20 mouse cellular contexts compared by ENCODE assay signal in the genomic region with DNA sequence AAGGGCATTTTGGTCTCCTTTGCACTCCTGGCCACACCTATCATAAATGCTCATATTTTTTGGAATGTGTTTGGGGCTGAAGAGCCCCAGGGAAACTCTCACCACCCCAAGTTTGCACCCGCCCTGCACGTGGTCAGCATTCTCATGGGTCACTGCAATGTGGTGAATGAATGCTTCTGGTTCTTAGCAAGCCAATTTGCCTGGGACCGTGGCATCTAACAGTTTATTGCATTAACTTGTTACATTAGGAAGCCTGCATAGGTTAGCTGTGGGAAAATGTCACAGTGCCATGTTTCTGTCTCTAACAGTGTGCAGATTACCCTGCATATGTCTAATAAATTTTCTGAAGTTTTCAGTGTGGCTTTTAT. TPM values are rescaled to one million over a fixed set of nuclear protein-coding genes. Genes with fewer than 3 reads are reported as not detected.
DNase-seq lines count a peak whose midpoint lies in the region; ATAC-seq and TF ChIP-seq lines count a peak whose summit lies in the region.
"Had no signal": no experiment of that assay in that cellular context is flagged by ENCODE, and none has a peak within 500 bp of the region (broad histone marks: within the 10 kb centered on the region; RNA-seq: fewer than 3 reads in every experiment).

No protein-coding gene starts in this region.

- H3K36me3 ChIP-seq in forebrain, embryonic 13.5 days (ENCODE audit: poor library complexity, severe bottlenecking): no peaks in the 10 kb centered on the region
- no peaks in the 10 kb centered on the region for H3K36me3 ChIP-seq in forebrain, embryonic 10.5 days (replicated peaks)
- H3K36me3 ChIP-seq in myocyte (ENCODE audit: control insufficient read depth, insufficient read depth): no peaks in the 10 kb centered on the region
- no peaks in the 10 kb centered on the region for H3K36me3 ChIP-seq in intestine, postnatal 0 days (ENCODE audit: control insufficient read depth, insufficient read depth)
- H3K36me3 ChIP-seq: embryonic facial prominence, embryonic 10.5 days; hindbrain, embryonic 10.5 days; intestine, embryonic 15.5 days had no signal

- no peak overlapping the region for H3K4me3 ChIP-seq in forebrain, embryonic 13.5 days
- no peak overlapping the region for H3K4me3 ChIP-seq in forebrain, embryonic 10.5 days
- H3K4me3 ChIP-seq in gastrocnemius, adult 2 months: no peak overlapping the region
- H3K4me3 ChIP-seq in myocyte: no peak overlapping the region
- no peak overlapping the region for H3K4me3 ChIP-seq in intestine, postnatal 0 days (ENCODE audit: low read depth, low read length)
- H3K4me3 ChIP-seq: embryonic facial prominence, embryonic 10.5 days; erythroblast, embryonic 14.5 days; heart, adult 2 months; hindbrain, embryonic 10.5 days; intestine, embryonic 15.5 days had no signal

- intact Hi-C loops in gastrocnemius, adult 2 months (cut with DNase I): no loop called here
- intact Hi-C loops in gastrocnemius, postnatal 14 days (cut with DNase I; ENCODE audit: low total_unique reads): no loop called here

- ATAC-seq in forebrain, embryonic 13.5 days: peak; percentile 54; the same call in 1 of the 2 replicates
- ATAC-seq in intestine, postnatal 0 days: no peak
- ATAC-seq: intestine, embryonic 15.5 days had no signal

- no peak overlapping the region for H3K4me2 ChIP-seq in forebrain, embryonic 13.5 days
- H3K4me2 ChIP-seq in myocyte (ENCODE audit: low read depth): peak overlapping the region; percentile 37
- H3K4me2 ChIP-seq in intestine, postnatal 0 days (replicated peaks; ENCODE audit: low read depth): no peak overlapping the region
- H3K4me2 ChIP-seq: heart, embryonic 11.5 days; hindbrain, embryonic 14.5 days; intestine, embryonic 15.5 days had no signal

- H3ac ChIP-seq in myocyte (ENCODE audit: control insufficient read depth, insufficient read length): no peak overlapping the region

- no peaks in the 10 kb centered on the region for H3K4me1 ChIP-seq in forebrain, embryonic 13.5 days
- no peaks in the 10 kb centered on the region for H3K4me1 ChIP-seq in forebrain, embryonic 10.5 days
- H3K4me1 ChIP-seq in intestine, postnatal 0 days (replicated peaks; ENCODE audit: control insufficient read depth, insufficient read depth, low read length): no peaks in the 10 kb centered on the region
- H3K4me1 ChIP-seq: embryonic facial prominence, embryonic 10.5 days; hindbrain, embryonic 10.5 days; intestine, embryonic 15.5 days had no signal

- DNase-seq in forebrain, embryonic 10.5 days (ENCODE audit: extremely low spot score, low spot score): no peak
- peak; percentile 26 for DNase-seq in gastrocnemius, adult 2 months
- no peak for DNase-seq in gastrocnemius, postnatal 14 days
- peak; percentile 14 for DNase-seq in Muller cell, postnatal 12 days (ENCODE audit: inconsistent ontology term)
- DNase-seq: adrenal gland, adult 2 months; cerebellum, adult 18-20 months; cerebellum, adult 9-11 months; cerebellum, postnatal 36 days; kidney, adult 2 months had no signal

- 0 out of 2 replicates have a peak overlapping the region, but pooled peaks have one; percentile 40 for H3K27ac ChIP-seq in forebrain, embryonic 13.5 days
- no peak overlapping the region for H3K27ac ChIP-seq in forebrain, embryonic 10.5 days
- H3K27ac ChIP-seq in gastrocnemius, adult 2 months: peak overlapping the region; percentile 56
- H3K27ac ChIP-seq in intestine, postnatal 0 days (ENCODE audit: low read depth, low read length): no peak overlapping the region
- H3K27ac ChIP-seq: embryonic facial prominence, embryonic 10.5 days; hindbrain, embryonic 10.5 days; hindbrain, embryonic 14.5 days; intestine, embryonic 15.5 days had no signal

- H3K9ac ChIP-seq in forebrain, embryonic 13.5 days: no peak overlapping the region
- no peak overlapping the region for H3K9ac ChIP-seq in intestine, postnatal 0 days (ENCODE audit: low read depth, low read length)
- H3K9ac ChIP-seq: hindbrain, embryonic 14.5 days; intestine, embryonic 15.5 days had no signal

- TF ChIP-seq CTCF in gastrocnemius, adult 2 months (IDR thresholded peaks at IDR 0.05): no peak
- TF ChIP-seq CTCF in intestine, postnatal 0 days (IDR thresholded peaks at IDR 0.05; ENCODE audit: low read depth): no peak

- WGBS in forebrain, embryonic 13.5 days: 73% methylated on average over 3 of the region's 3 CpGs
- WGBS in forebrain, embryonic 10.5 days: 88% methylated on average over 3 of the region's 3 CpGs
- WGBS in intestine, postnatal 0 days: 82% methylated on average over 3 of the region's 3 CpGs

- no peaks in the 10 kb centered on the region for H3K9me3 ChIP-seq in forebrain, embryonic 13.5 days (replicated peaks)
- no peaks in the 10 kb centered on the region for H3K9me3 ChIP-seq in forebrain, embryonic 10.5 days
- H3K9me3 ChIP-seq in intestine, postnatal 0 days (ENCODE audit: control insufficient read depth): no peaks in the 10 kb centered on the region
- H3K9me3 ChIP-seq: embryonic facial prominence, embryonic 10.5 days; hindbrain, embryonic 10.5 days; intestine, embryonic 15.5 days had no signal

- TF ChIP-seq POLR2A in myocyte (IDR thresholded peaks at IDR 0.05; ENCODE audit: insufficient read length, low read depth): no peak

- no peaks in the 10 kb centered on the region for H3K79me2 ChIP-seq in myocyte (ENCODE audit: control insufficient read depth, insufficient read depth)

- no peaks in the 10 kb centered on the region for H3K27me3 ChIP-seq in forebrain, embryonic 13.5 days
- no peaks in the 10 kb centered on the region for H3K27me3 ChIP-seq in forebrain, embryonic 10.5 days (ENCODE audit: poor library complexity, severe bottlenecking)
- H3K27me3 ChIP-seq in myocyte (ENCODE audit: control insufficient read depth, insufficient read depth, insufficient read length): no peaks in the 10 kb centered on the region
- no peaks in the 10 kb centered on the region for H3K27me3 ChIP-seq in intestine, postnatal 0 days (replicated peaks; ENCODE audit: control insufficient read depth, insufficient read depth, low read length)
- H3K27me3 ChIP-seq: CH12.LX; intestine, embryonic 15.5 days had no signal

TF ChIP-seq in myocyte, 11 proteins besides CTCF, POLR2A, EP300 and RAD21:
- TF ChIP-seq REST (IDR thresholded peaks at IDR 0.05; ENCODE audit: insufficient read depth, insufficient read length) (no peak), POLR2AphosphoS2 (IDR thresholded peaks at IDR 0.05; ENCODE audit: insufficient read length, low read depth) (no peak), MAX (IDR thresholded peaks at IDR 0.05; ENCODE audit: low read depth) (no peak)

RNA-seq across cellular contexts. Expression of gene Ccdc80, which starts 55.7 kb away (rescaled TPM):
- polyA plus RNA-seq in forebrain, embryonic 13.5 days (2015; fragmentation: Nextera tagmentation; extraction: Ambion mirVana): 6.6 and 7.3 TPM in 2 replicates
- 11.7 and 14.0 TPM in 2 replicates for polyA plus RNA-seq in forebrain, embryonic 10.5 days (2016; fragmentation: Nextera tagmentation; extraction: Ambion mirVana)
- total RNA-seq in gastrocnemius, adult 2 months (2021): 10 to 100 TPM; 18.7 to 21.8 TPM
- total RNA-seq in gastrocnemius, postnatal 14 days (2021): 10 to 100 TPM; 67.2 to 85.5 TPM
- polyA plus RNA-seq in myocyte (2012; fragmentation: generic; extraction: Trizol): 21.7 TPM
- 37.2 and 37.7 TPM in 2 replicates for polyA plus RNA-seq in intestine, postnatal 0 days (2015; fragmentation: Nextera tagmentation; extraction: Ambion mirVana)

Comparison
In these comparisons a context has a peak if more than half of its experiments do, and no peak if none do; other contexts are left out.
1. H3K27ac ChIP-seq: peak in forebrain, embryonic 13.5 days (single experiment) and gastrocnemius, adult 2 months (single experiment); none in forebrain, embryonic 10.5 days (single experiment) and intestine, postnatal 0 days (single experiment).
2. DNase-seq: peak in gastrocnemius, adult 2 months (single experiment) and Muller cell, postnatal 12 days (single experiment); none in forebrain, embryonic 10.5 days (single experiment) and gastrocnemius, postnatal 14 days (single experiment).